In genomic region chr4:108030888-108031501, GRCm38 (mm10) we compare ENCODE assay signal across 8 mouse cellular contexts.
DNase-seq lines count a peak whose midpoint lies in the region; ATAC-seq and TF ChIP-seq lines count a peak whose summit lies in the region.

No protein-coding gene starts in this region.

- 2% methylated on average over 22 of the region's 22 CpGs for WGBS in hindbrain, embryonic 12.5 days
- WGBS in midbrain, embryonic 10.5 days, result 3% methylated on average over 22 of the region's 22 CpGs

- H3K4me3 ChIP-seq in gastrocnemius, adult 2 months, result peak overlapping the region; percentile 86
- peak overlapping the region; percentile 84 for H3K4me3 ChIP-seq in E14TG2a.4 (replicated peaks; ENCODE audit: low read length)
- H3K4me3 ChIP-seq in hindbrain, embryonic 12.5 days, result peak overlapping the region; percentile 61
- H3K4me3 ChIP-seq in midbrain, embryonic 10.5 days, result peak overlapping the region; percentile 59

- peaks cover 28% of the 10 kb centered on the region for H3K4me1 ChIP-seq in E14TG2a.4 (replicated peaks; ENCODE audit: low read depth, low read length)
- peaks cover 18% of the 10 kb centered on the region for H3K4me1 ChIP-seq in hindbrain, embryonic 12.5 days
- peaks cover 18% of the 10 kb centered on the region for H3K4me1 ChIP-seq in midbrain, embryonic 10.5 days

- intact Hi-C loops in gastrocnemius, adult 2 months (cut with DNase I), result no loop called here
- intact Hi-C loops in gastrocnemius, postnatal 36 days (cut with DNase I), result no loop called here

- peak overlapping the region; percentile 99 for H3K4me2 ChIP-seq in hindbrain, embryonic 12.5 days (replicated peaks)

- 0 out of 2 replicates have a peak, but pooled peaks have one; percentile 18 for ATAC-seq in hindbrain, embryonic 12.5 days (ENCODE audit: low FRiP score)

- no peaks in the 10 kb centered on the region for H3K36me3 ChIP-seq in E14TG2a.4 (ENCODE audit: insufficient read depth, low read length)
- H3K36me3 ChIP-seq in hindbrain, embryonic 12.5 days, result no peaks in the 10 kb centered on the region
- no peaks in the 10 kb centered on the region for H3K36me3 ChIP-seq in midbrain, embryonic 10.5 days

- H3K27me3 ChIP-seq in E14TG2a.4 (ENCODE audit: insufficient read depth, low read length), result peaks cover 88% of the 10 kb centered on the region
- peaks cover 50% of the 10 kb centered on the region for H3K27me3 ChIP-seq in hindbrain, embryonic 12.5 days
- H3K27me3 ChIP-seq in midbrain, embryonic 10.5 days (ENCODE audit: low read depth, poor library complexity, severe bottlenecking), result peaks cover 82% of the 10 kb centered on the region

- H3K9ac ChIP-seq in hindbrain, embryonic 12.5 days, result peak overlapping the region; percentile 62

- no peak for DNase-seq in gastrocnemius, adult 2 months
- no peak for DNase-seq in gastrocnemius, postnatal 36 days
- DNase-seq in midbrain, embryonic 10.5 days (ENCODE audit: low spot score), result peak; percentile 21
- no peak for DNase-seq in cerebellum, postnatal 14 days
- DNase-seq in cerebellum, postnatal 25 days, result no peak
- DNase-seq in gastrocnemius, adult 8-10 months (ENCODE audit: low spot score in 2 of 2), result no peak

- peak overlapping the region; percentile 84 for H3K27ac ChIP-seq in gastrocnemius, adult 2 months
- no peak overlapping the region for H3K27ac ChIP-seq in hindbrain, embryonic 12.5 days
- no peak overlapping the region for H3K27ac ChIP-seq in midbrain, embryonic 10.5 days (replicated peaks)

- TF ChIP-seq CTCF in gastrocnemius, adult 2 months (IDR thresholded peaks at IDR 0.05), result no peak
- TF ChIP-seq CTCF in E14TG2a.4 (conservative IDR thresholded peaks at IDR 0.05; ENCODE audit: low read length), result no peak

- no peaks in the 10 kb centered on the region for H3K9me3 ChIP-seq in E14TG2a.4 (ENCODE audit: low read length)
- H3K9me3 ChIP-seq in hindbrain, embryonic 12.5 days (replicated peaks), result no peaks in the 10 kb centered on the region
- no peaks in the 10 kb centered on the region for H3K9me3 ChIP-seq in midbrain, embryonic 10.5 days (replicated peaks)
